Mouse (Mus musculus): Measurements from ENCODE around the gene Hrnr.

GRCm38 (mm10) chr3:93368171-93368570 is 48.6 kb downstream of the Hrnr start:
- TF ChIP-seq CTCF (IDR thresholded peaks at IDR 0.05; ENCODE audit: control insufficient read depth, insufficient read depth, low read length) (no peak), POLR2A (IDR thresholded peaks at IDR 0.05; ENCODE audit: borderline replicate concordance, control insufficient read depth, low read depth, low read length) (no peak)
